Mouse (Mus musculus): ENCODE measurements around the gene BC030499. TPM values are rescaled to one million over a fixed set of nuclear protein-coding genes. Genes with fewer than 3 reads are reported as not detected.

The BC030499 gene
- 0.41 and 0.83 TPM in 2 replicates for total RNA-seq (2021)
- long read RNA-seq, experiment 1, result 0 reads
- long read RNA-seq, experiment 2, result 0 reads

DNA sequence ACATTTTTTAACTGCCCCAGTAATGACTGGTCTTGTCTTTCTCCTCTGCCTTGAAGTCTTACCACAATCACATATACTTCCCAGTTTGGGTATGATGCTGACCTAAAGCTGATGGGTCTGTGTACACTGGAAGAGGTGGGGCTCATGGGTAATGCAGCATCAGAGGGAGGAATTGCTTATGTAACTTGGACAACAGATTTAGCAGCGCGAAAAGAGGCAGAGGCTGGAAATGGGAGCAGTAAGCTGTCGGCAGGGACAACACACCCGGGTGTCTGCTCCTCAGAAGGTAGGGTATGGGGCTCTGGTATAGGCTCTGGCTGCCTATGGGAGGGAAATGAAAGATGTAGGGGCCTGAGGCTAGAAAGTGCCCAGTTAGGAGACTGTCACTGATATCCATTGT lies at the start of gene BC030499:
TSS of gene BC030499 (plus strand) at position 188 of the 400 bp plus-strand sequence.
- no peak for DNase-seq

DNA sequence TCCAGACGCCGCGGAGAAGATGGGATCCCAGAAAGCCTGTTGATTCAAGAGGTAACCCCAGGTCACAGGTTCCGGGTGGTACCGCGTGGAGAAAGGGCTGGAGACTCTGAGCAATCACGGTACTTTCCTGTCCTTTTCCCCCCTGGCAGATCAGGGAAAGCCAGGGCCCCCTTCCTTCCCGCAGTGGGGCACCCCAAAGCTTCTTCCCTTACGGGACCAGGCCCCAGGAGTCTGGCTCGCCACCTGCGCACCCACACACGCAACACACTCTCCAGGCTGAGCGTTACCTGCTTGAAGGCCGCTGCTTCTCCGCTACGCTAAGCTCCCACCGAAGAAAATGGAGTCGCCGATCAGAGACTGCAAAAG lies 45.4 kb upstream of the BC030499 start:
- DNase-seq, result no peak

DNA sequence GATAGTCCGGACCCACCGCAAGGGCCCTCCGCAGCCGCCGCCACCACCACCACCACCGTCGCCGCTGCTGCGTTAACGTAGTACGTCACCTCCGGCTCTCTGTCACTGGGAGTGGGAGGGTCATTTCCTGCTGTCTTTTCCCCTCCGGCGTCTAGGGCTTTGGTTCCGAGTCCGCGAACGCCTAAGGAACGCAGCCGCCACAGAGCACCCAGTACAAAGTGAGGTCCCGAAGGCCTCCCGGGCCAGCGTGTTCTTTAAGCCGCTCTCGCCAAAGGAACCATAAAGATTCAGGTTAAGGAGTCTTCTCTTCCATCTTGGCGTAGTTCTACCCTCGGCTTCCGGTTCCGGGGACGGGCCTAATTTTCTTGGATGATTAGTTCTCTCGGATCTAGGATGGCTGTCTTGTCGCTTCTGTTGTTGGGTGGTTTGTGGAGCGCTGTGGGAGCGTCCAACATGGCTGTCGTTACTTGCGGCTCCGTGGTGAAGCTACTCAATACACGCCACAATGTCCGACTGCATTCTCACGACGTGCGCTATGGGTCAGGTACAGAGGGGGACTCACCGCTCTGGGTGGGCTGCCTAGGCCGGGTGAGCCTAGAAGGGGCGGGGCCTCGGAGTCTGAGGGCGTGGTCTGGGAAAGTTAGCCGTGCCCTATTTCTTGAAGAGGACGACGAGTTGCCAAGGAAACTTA lies 44.9 kb upstream of the BC030499 start, which contains the start of the genes Sdf2 and Supt6:
TSS of gene Sdf2 (plus strand) at position 120 of the 691 bp plus-strand sequence.
TSS of gene Supt6 (minus strand) at position 361 of the 691 bp plus-strand sequence.
- DNase-seq, result peak; percentile 93

DNA sequence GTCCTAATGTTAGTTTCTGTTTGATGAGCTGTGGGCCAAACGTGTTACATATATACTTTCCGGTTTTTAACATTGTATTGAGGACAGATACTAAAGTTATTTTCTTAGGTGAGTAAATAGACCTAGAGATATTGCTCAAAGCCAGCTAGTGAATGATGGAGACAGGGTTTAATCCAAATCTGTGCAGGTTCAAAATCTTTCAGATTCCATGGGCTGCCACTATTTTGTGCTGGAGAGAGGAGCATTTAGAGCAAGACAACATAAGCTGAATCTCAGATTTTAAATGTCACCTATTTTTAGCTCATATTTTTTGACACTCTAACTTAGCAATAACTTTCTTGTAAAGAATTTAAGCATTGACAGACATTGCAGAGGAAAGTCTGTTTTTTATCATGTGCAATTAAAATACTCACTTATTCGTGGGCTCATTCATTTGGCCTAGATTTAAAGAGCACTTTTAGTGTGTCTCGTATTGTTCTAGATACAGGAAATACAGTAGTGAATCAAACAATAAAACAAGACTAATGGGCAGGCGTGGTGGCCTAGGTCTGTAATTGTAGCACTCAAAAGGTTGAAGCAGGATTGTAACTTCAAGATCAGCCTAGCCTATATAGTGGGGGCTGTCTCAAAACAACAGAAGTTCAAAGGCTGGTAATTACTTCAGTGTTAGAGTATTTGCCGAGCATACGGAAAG lies 44.2 kb upstream of the BC030499 start:
- DNase-seq, result no peak

DNA sequence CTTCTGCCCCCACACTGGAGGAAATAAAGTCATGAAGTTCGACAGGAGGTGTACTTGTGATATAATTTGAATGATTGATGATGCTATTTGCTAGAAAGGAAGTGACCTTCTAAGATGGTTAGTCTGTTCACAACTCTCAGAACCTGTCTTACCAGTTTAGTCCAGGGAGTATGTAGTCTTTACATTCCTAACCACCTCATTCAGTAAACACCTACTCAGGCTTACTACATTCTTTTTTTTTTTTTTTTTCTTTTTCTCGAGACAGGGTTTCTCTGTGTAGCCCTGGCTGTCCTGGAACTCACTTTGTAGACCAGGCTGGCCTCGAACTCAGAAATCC lies 43.7 kb upstream of the BC030499 start:
- no peak for DNase-seq

DNA sequence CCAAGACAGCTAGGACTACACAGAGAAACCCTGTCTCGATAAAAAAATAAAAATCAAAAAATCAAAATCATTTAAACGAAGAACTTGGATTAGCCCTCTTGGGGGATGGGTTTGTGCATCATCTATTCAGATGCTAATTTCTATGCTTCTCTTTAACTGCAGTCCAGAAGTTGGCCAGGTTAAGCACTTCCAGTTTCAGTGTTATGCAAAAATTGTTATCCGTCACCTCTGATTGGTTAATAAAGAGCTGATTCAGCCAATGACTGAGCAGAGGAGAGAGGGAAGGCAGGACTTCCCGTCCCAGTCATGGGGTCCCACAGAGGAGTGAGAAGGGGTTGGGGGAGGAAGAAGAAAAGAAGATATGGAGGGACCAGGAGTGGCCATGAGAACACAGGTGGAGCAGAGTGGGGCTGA lies 42.9 kb upstream of the BC030499 start:
- no peak for DNase-seq

GRCm38 (mm10) chr11:78256618-78257017 lies 34.0 kb upstream of the BC030499 start:
- no peak for DNase-seq

DNA sequence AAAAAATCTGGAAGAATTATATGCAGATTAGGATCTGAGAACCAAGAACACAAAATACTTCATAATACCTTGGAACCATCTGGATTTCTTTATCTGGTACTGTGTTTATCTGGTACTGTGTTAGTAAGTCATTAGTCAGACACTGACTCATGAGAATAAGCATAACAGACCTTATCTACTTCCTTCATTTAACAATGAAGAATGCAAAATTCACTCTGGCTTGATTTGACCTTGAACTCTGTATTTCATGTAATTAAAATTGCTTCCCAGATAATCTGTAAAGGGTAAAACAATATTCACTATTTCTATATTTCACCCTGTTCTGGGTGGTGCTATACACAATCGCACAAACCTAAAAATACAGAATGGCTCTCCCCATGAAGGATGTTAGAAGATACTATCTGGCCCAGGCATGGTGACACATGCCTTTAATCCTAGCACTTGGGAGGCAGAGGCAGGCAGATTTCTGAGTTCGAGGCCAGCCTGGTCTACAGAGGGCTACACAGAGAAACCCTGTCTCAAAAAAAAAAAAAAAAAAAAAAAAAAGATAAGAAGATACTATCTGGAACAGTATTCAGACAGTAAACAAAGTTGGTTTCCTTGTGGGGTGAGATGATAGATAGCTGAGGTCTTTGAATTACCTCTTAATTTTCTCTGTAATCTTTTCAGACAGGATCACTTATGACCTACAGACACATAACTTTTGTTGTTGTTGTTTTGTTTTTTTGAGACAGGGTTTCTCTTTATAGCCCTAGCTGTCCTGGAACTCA lies 30.0 kb upstream of the BC030499 start:
- DNase-seq, result no peak

DNA sequence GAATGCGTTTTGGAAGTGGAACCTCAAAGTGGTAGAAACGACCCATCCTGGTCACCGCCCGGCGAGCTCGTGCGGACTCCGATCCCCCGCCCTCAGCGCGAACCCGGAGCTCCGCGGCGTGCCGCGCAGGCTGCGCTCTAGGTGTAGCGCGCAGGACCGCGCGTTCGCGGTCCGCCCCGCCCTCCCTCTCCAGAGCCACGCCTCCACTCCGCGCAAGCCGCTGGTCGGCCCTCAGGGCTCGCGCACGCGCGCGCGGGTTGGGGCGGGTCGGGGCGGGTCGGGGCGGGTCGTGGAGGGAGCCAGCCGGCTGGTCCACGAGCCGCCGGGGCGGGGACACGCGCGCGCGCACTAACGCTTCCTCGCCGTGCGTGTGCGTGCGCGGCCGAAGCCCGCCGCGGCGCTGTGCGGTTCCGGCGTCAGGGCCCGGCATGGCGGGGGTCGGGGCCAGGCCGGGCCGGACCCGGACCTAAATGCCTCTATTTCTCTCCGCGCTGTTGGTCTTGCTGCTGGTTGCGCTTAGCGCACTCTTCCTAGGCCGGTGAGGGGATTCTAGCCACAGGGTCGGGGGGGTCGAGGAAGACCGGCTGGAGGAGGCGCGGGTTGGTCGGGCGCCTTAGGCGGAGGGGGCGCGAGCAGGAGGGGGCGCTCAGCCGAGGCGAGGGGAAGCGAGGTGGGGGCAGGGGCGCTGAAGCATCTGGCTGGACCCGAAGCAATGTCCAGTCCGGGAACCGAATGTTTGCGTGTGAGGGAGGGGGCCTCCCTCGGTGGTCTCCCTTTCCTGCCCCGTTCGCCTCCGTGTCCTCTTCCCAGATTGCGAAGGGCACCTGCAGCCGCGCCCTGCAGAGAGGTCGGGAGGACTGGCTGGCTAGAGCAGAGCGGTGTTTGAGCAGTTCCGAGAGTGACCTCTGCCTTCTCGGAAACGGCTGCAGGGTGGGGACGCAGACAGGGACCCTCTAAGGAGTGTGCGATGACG lies 29.0 kb upstream of the BC030499 start, which contains the start of gene 2610507B11Rik:
TSS of gene 2610507B11Rik (plus strand) at position 373 of the 973 bp plus-strand sequence.
- peak; percentile 97 for DNase-seq

GRCm38 (mm10) chr11:78262550-78262949 lies 28.1 kb upstream of the BC030499 start:
- peak; percentile 78 for DNase-seq

DNA sequence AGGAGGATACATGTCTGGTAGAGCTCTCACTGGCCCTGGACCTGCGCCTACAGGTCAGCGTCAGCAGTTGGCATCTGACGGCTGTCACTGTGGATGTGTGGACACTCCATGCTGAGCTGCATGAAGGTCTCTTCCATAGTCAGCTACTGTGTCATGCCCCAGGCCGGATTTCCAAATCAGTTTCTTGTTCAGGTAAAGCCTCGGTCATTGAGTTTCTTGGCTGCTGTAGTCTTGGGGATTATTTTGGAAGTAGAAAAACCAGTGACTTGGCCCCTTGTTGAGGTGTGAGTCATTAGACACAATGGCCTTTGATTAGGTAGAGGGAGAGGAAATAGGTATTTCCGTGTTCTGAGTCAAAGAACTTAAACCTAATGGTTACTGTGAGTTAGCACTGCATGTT lies 25.1 kb upstream of the BC030499 start:
- DNase-seq, result no peak

GRCm38 (mm10) chr11:78271986-78272385 lies 18.7 kb upstream of the BC030499 start:
- DNase-seq, result no peak

- DNase-seq, result no peak
These were observed 15.0 kb upstream of the BC030499 start for GRCm38 (mm10) chr11:78275596-78275995.

DNA sequence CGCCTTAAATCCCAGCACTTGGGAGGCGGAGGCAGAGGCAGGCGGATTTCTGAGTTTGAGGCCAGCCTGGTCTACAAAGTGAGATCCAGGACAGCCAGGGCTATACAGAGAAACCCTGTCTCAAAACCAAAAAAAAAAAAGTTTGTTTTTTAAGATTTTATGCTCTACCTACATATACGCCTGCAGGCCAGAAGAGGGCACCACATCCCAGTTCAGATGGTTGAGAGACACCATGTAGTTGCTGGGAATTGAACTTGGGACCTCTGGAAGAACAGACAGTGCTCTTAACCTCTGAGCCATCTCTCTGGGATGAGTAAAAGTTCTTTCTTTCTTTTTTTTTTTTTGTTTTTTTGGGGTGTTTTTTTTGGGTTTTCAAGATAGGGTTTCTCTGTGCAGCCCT lies 14.5 kb upstream of the BC030499 start:
- DNase-seq, result peak; percentile 20

DNA sequence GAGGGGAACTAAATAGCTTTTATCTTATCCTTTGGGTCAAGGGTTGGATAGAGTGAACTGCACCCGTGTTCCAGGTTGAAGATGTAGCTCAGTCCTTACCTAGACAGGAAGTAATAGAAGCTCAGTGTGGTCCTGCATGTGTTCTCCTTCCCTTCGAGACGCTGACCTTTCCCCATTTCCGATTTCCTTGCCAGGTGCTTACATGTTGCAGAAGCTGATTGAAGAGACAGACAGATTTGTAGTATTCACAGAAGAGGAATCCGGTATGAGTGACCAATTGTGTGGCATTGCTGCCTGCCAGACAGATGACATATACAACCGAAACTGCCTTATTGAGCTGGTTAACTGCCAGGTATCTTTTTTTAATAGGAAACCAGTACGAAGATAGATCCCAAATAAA lies 11.8 kb upstream of the BC030499 start:
- DNase-seq, result no peak

- no peak for DNase-seq
These were observed 11.1 kb upstream of the BC030499 start for GRCm38 (mm10) chr11:78279586-78279985.

GRCm38 (mm10) chr11:78289146-78289763 lies 1.4 kb upstream of the BC030499 start:
- no peak for DNase-seq

- no peak for DNase-seq
These were observed 3.9 kb downstream of the BC030499 start for GRCm38 (mm10) chr11:78294585-78294984.

DNA sequence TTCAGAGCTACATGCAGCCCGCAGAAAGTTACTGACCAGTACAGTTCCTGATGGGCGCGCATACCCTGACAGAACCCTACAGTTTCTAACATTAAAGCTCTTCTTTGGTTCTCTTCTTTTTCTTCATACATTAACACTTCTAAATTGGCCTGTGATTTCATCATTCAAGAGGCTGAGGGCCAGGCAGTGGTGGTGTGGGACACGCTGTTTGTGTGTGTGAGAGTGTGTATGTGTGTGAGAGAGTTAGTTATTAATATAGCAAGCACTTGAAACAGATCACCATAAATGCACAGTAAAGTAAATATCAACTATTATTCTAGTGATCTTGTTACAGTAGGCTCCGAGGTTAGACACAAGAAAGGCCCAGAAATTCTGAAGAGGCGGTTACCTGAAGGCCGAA lies 10.3 kb downstream of the BC030499 start:
- DNase-seq, result no peak

DNA sequence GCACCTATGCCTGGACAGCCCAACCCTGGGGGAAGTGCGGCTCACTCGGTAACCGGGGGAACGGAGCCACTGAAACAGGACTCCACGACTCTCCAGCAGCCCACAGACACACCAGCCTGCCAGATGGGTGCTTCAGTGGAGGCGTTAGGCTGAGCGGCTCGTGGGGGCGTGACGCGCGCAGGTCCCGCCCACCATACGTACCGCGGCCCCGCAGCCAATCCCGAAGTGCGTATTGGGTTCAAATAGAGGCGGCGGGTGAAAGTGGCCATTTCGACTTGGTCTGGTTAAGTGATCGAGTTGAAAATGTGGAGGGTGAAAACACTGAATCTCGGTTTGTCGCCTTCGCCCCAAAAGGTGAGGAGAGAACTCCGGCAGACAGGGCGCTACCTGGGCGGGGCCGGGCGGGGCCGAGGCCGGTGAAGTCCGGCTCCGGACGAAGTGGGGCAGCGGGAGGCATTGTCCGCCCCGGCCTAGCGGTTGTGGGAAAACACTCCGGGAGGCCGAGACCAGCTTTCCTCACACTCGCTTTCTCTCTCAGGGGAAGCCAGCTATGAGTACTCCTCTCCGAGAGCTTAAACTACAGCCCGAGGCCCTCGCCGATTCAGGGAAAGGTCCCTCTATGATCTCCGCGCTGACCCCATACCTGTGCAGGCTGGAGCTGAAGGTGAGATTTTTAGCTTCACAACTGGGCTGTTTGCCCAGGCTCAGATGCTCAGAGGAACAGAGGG lies 10.9 kb downstream of the BC030499 start, which contains the start of gene Spag5:
TSS of gene Spag5 (plus strand) at position 173 of the 728 bp plus-strand sequence.
- DNase-seq, result peak; percentile 95

All from adrenal gland, postnatal 14 days (tissue).